Mouse (Mus musculus) gastrocnemius, postnatal 4 days (tissue): ENCODE measurements around the gene Keap1. TPM values are rescaled to one million over a fixed set of nuclear protein-coding genes. Genes with fewer than 3 reads are reported as not detected.
A peak's percentile ranks its signal among the peaks of the same experiment; 100 is the strongest.
"Not testable (repeated sequence)": the region's sequence is repeated elsewhere in the genome, so short reads cannot be mapped to it uniquely, and the experiment has no call there.

Experiments used
- DNase-seq, 2 experiments: peaks; one replicate each; pipeline ENCODE4 v3.0.0; 2021 to 2022; ENCODE audit warnings: low spot score in 2 of 2, mixed read lengths in 2 of 2
- long read RNA-seq, 2 experiments: library from polyadenylated mRNA; stranded (forward); transcript quantifications; one replicate each; pipeline ENCODE4 v2.0.0; 2021
- total RNA-seq, 2 experiments: library from RNA; stranded (reverse); gene quantifications; 2 replicates each; pipeline ENCODE4 v1.2.3; 2021

Gene Keap1
- total RNA-seq, result 10 to 100 TPM; 52.2 to 55.0 TPM
- long read RNA-seq, experiment 1, transcript Keap1-202 (5 exons, 3,614 nt), result minor isoform, 8 of 62 reads
- long read RNA-seq, experiment 1, transcript Keap1-201 (6 exons, 3,172 nt), result major isoform, 31 of 62 reads
- long read RNA-seq, experiment 1, transcript Keap1-204 (6 exons, 2,163 nt), result minor isoform, 5 of 62 reads
- long read RNA-seq, experiment 1, partial matches to known transcripts, result 5 of 62 reads
- long read RNA-seq, experiment 1, other reads (novel, unspliced or antisense), result 11 of 62 reads
- long read RNA-seq, experiment 2, transcript Keap1-201 (6 exons, 3,172 nt), result major isoform, 49 of 84 reads
- long read RNA-seq, experiment 2, transcript Keap1-202 (5 exons, 3,614 nt), result minor isoform, 13 of 84 reads
- long read RNA-seq, experiment 2, partial matches to known transcripts, result 8 of 84 reads
- long read RNA-seq, experiment 2, other reads (novel, unspliced or antisense), result 9 of 84 reads

- DNase-seq, result peak; percentile 76 to 82
Measured at GRCm38 (mm10) chr9:21238733-21239464, at the start of gene Keap1. Gene Keap1 (minus strand): TSS chr9:21239361.

GRCm38 (mm10) chr9:21288404-21289336, 49.5 kb upstream of the Keap1 start:
- DNase-seq, result no peak

GRCm38 (mm10) chr9:21287571-21288402, 48.6 kb upstream of the Keap1 start, which contains the start of gene Kri1:
Gene Kri1 (minus strand): TSS chr9:21287969.
- peak; percentile 94 to 97 for DNase-seq

GRCm38 (mm10) chr9:21286753-21287152, 47.6 kb upstream of the Keap1 start:
- DNase-seq, result no peak

- no peak for DNase-seq
Measured at GRCm38 (mm10) chr9:21283994-21284393, 44.8 kb upstream of the Keap1 start.

GRCm38 (mm10) chr9:21283591-21283990, 44.4 kb upstream of the Keap1 start:
- DNase-seq, result no peak

GRCm38 (mm10) chr9:21277776-21278175, 38.6 kb upstream of the Keap1 start:
- DNase-seq, result no peak

GRCm38 (mm10) chr9:21276307-21276706, 37.1 kb upstream of the Keap1 start:
- DNase-seq, result no peak

GRCm38 (mm10) chr9:21275727-21276126, 36.6 kb upstream of the Keap1 start:
- no peak for DNase-seq

GRCm38 (mm10) chr9:21275013-21275710, 36.0 kb upstream of the Keap1 start:
- no peak for DNase-seq

GRCm38 (mm10) chr9:21274336-21274735, 35.2 kb upstream of the Keap1 start:
- no peak for DNase-seq

- no peak for DNase-seq
Measured at GRCm38 (mm10) chr9:21273520-21274228, 34.5 kb upstream of the Keap1 start.

GRCm38 (mm10) chr9:21273094-21273493, 33.9 kb upstream of the Keap1 start:
- no peak for DNase-seq

GRCm38 (mm10) chr9:21272391-21272790, 33.2 kb upstream of the Keap1 start:
- no peak for DNase-seq

GRCm38 (mm10) chr9:21269590-21269989, 30.4 kb upstream of the Keap1 start:
- DNase-seq, result not testable (repeated sequence)

- DNase-seq, result no peak
Measured at GRCm38 (mm10) chr9:21268305-21268704, 29.1 kb upstream of the Keap1 start.

- no peak for DNase-seq
Measured at GRCm38 (mm10) chr9:21266889-21267288, 27.7 kb upstream of the Keap1 start.

- DNase-seq, result no peak
Measured at GRCm38 (mm10) chr9:21265611-21266010, 26.4 kb upstream of the Keap1 start.
